Mouse (Mus musculus) heart, adult 11 months (tissue): ENCODE measurements around the gene Tff3.

Experiments used
- DNase-seq: peaks from one replicate; pipeline ENCODE4 v3.0.0; 2022

The Tff3 gene

GRCm38 (mm10) chr17:31119429-31119828 is 10.0 kb downstream of the Tff3 start:
- DNase-seq, result peak; percentile 93

GRCm38 (mm10) chr17:31117946-31118345 is 11.5 kb downstream of the Tff3 start:
- DNase-seq, result no peak

- DNase-seq, result no peak
Observed at GRCm38 (mm10) chr17:31116063-31116462, 13.4 kb downstream of the Tff3 start.

- no peak for DNase-seq
Observed at GRCm38 (mm10) chr17:31113191-31113856, 16.1 kb downstream of the Tff3 start.

DNA sequence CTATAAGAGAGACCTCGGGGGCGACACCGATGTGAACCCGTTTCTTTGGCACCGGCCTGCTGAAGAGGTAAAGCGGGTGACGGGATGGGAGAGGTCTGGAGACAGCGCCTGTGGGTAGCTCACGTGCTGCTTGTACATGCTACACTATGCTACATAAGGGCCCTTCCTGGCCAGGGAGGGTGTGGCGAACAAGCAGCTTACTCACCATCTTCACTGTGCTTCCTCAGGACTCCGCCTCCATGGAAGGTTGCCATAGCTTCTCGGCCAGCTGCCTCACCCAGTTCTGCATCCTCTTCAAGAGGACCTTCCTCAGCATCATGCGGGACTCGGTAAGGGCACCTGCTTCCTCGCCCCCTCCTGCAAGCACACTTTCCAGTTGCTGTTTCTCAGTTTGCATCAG is 21.1 kb downstream of the Tff3 start:
- no peak for DNase-seq

GRCm38 (mm10) chr17:31103823-31104222 is 25.6 kb downstream of the Tff3 start:
- DNase-seq, result peak; percentile 91

DNA sequence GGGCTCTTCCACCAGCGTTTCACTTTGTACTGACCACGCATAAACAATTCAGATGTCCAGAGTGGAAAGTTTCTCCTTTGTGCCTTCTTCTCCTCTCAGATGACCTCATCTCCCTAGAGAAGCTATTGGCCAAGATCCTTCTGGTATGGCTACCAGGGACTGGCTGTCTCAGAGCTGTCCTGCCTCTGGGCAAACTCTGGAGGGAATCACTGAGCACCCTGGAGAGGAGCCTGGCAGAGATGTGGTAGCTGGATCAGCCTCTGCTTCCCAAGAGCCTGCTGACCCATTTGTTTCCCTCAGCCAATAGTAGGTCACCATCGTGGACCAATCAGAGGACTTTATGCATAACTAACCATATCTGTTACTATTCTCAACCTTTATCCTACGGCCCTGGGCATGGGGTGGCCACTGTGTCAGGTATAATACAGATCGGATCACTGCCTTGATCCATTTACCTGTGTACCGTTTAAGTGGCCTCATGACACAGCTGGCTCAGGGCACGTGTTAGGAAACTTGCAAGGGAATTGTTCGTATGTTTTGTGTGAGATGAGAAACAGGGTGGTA is 26.4 kb downstream of the Tff3 start:
- peak; percentile 91 for DNase-seq

- no peak for DNase-seq
Observed at GRCm38 (mm10) chr17:31098788-31099187, 30.7 kb downstream of the Tff3 start.

- peak; percentile 90 for DNase-seq
Observed at GRCm38 (mm10) chr17:31096893-31097292, 32.6 kb downstream of the Tff3 start.

- no peak for DNase-seq
Observed at GRCm38 (mm10) chr17:31095570-31095969, 33.9 kb downstream of the Tff3 start.

DNA sequence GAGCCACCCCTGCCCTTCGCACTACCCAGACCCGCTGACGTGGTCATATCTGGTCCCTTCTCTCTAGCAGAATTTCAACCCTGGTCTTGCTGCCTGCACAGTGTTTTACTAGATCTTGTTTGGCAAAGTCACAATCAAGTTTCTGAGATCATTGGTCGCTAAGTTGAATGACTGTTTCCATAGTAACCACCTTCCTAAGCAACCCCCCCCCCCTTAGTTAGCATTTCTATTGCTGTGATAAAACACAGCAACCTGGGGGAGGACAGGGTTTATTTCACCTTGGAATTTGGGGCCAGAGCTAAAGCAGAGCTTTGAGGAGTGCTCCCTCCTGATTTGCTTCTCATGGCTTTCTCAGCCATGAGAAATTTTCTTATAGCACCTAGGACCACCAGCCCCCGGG is 34.7 kb downstream of the Tff3 start:
- DNase-seq, result no peak

DNA sequence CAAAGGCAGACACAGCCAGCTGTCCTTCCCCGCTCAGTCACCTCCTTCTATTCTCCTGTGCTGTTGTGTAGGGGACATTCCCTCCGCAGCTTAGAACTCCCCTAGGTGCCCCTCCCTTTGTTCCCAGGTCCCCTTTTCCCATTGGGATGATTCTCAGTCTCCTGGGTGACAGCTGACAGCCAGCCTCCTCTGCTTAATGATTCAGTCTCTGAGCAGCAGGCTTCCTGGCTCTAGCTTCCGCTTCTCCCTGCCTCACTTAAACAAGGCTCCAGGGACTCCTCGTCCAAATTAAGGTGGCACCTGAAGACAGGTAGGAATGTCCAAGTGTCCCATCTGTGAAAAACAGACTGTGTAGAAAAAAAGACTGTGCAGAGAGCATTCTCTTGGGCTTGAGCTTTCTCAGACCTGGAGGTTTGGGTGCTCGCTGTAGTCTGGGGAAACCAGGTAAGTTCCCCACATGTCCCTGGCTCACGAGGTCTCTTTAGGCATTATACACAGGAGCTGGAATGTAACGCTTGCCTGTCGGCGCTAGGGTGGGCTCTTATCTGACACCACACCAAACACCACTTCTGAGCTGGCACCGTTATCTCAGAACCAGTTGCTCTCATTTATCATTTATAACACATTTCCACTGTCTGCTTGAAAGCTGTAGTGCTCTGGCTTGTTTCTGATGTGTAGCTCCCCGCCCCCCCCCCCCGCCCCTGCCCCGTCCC is 38.3 kb downstream of the Tff3 start:
- DNase-seq, result no peak

- peak; percentile 92 for DNase-seq
Observed at GRCm38 (mm10) chr17:31089848-31090247, 39.6 kb downstream of the Tff3 start.

DNA sequence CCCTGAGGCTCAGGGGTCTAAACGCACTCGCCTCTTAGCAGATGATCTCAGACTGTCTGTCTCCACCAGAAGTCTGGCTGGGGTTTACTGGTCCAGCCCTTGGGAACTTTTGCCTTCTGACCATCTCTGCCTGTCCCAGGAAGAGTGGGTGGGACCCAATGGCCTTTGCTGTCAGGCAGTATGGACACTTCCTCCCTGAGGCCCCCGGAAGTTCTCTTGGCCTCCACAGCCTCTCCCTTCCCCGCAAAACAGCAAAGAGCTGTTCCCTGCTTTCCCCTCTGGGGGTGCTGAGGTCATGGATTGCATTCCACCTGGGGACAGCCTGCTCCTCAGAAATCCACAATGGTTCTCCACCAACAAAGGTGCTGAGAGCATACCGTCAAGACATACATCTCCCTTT is 40.7 kb downstream of the Tff3 start:
- peak; percentile 93 for DNase-seq

GRCm38 (mm10) chr17:31086196-31086595 is 43.2 kb downstream of the Tff3 start:
- DNase-seq, result peak; percentile 93

DNA sequence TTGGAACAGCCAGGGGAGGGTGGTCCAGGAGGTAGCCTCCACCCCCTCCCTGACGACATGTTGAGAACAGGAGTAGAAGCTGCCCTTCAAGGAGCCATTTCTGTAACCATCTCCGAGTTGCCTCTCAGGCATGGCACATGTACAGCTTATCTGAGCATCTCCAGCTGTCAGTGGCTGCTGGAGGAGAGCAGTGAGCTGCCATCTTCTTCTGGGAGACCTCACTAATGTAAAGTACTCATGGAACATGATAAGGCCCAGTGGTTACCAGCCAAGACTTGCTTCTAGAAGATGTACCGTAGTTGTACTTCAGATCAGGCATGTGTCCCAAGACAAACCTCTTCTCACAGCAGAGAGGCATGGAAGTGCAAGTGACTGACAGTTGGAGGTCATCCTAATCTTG is 43.9 kb downstream of the Tff3 start:
- no peak for DNase-seq

GRCm38 (mm10) chr17:31082296-31083078 is 47.0 kb downstream of the Tff3 start:
- no peak for DNase-seq

GRCm38 (mm10) chr17:31079078-31079840 is 50.2 kb downstream of the Tff3 start:
- peak; percentile 97 for DNase-seq

- no peak for DNase-seq
Observed at GRCm38 (mm10) chr17:31078581-31078980, 50.9 kb downstream of the Tff3 start.

DNA sequence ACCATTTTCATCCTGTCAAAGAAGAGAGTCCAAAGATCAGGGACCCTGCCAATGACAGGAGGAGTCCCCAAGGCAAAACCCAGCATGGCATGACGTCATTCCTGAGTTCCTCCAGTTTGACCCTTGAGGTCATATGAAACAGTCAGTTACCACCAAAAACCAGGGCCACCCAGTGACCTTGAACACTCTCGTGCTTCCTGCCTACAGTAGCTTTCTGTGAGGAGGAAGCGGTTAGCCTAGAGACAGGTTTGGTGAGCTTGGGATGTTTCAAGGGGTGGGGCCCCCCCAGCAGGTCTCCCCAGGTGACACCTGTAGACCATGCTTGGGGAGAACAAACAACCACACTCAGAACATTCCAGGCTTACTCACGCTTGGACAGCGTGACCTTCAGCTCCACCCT is 51.9 kb downstream of the Tff3 start:
- no peak for DNase-seq

GRCm38 (mm10) chr17:31075471-31075870 is 54.0 kb downstream of the Tff3 start:
- peak; percentile 95 for DNase-seq
